Comparison of ENCODE assay signal across 15 mouse cellular contexts in the genomic region with DNA sequence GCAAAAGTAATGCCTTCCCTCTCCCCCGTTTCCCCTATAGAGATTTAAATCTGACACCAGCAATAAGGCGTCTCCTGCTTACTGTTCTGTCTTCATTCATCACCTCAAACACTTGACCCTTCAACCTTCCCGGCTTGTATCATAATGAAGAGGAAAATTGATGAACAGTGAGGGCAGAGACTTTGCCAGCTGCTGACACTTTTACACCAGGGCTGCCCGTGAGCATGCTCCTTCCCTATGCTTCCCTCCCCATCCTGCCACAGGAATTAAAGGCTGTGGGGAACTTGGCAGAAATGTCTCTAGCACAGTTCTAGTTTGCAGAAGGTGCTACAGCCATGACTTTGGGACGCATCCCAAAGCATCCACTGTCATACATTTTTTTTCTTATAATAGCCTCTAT.
A peak's percentile ranks its signal among the peaks of the same experiment; 100 is the strongest.
DNase-seq lines count a peak whose midpoint lies in the region; ATAC-seq and TF ChIP-seq lines count a peak whose summit lies in the region.
"Had no signal": no experiment of that assay in that cellular context is flagged by ENCODE, and none has a peak within 500 bp of the region (broad histone marks: within the 10 kb centered on the region; RNA-seq: fewer than 3 reads in every experiment).

No protein-coding gene starts in this region.

- no peaks in the 10 kb centered on the region for H3K79me2 ChIP-seq in myocyte (ENCODE audit: control insufficient read depth, insufficient read depth)

- H3K4me3 ChIP-seq in forebrain, embryonic 15.5 days: no peak overlapping the region
- H3K4me3 ChIP-seq in forebrain, embryonic 13.5 days: no peak overlapping the region
- no peak overlapping the region for H3K4me3 ChIP-seq in layer of hippocampus, adult 2 months
- no peak overlapping the region for H3K4me3 ChIP-seq in myocyte
- H3K4me3 ChIP-seq in intestine, postnatal 0 days (ENCODE audit: low read depth, low read length): no peak overlapping the region
- H3K4me3 ChIP-seq: embryonic facial prominence, embryonic 12.5 days; midbrain, embryonic 12.5 days had no signal

- no peak for ATAC-seq in forebrain, embryonic 15.5 days (replicated peaks)
- ATAC-seq in forebrain, embryonic 13.5 days: no peak
- ATAC-seq in intestine, postnatal 0 days: no peak
- ATAC-seq: lung, postnatal 0 days had no signal

- TF ChIP-seq POLR2A in myocyte (IDR thresholded peaks at IDR 0.05; ENCODE audit: insufficient read length, low read depth): no peak

- WGBS in forebrain, embryonic 15.5 days: 46% methylated on average over 5 of the region's 5 CpGs
- WGBS in forebrain, embryonic 13.5 days: 30% methylated on average over 5 of the region's 5 CpGs
- WGBS in intestine, postnatal 0 days: 36% methylated on average over 5 of the region's 5 CpGs

- no peaks in the 10 kb centered on the region for H3K36me3 ChIP-seq in forebrain, embryonic 15.5 days
- no peaks in the 10 kb centered on the region for H3K36me3 ChIP-seq in forebrain, embryonic 13.5 days (ENCODE audit: poor library complexity, severe bottlenecking)
- no peaks in the 10 kb centered on the region for H3K36me3 ChIP-seq in myocyte (ENCODE audit: control insufficient read depth, insufficient read depth)
- no peaks in the 10 kb centered on the region for H3K36me3 ChIP-seq in intestine, postnatal 0 days (ENCODE audit: control insufficient read depth, insufficient read depth)
- H3K36me3 ChIP-seq: embryonic facial prominence, embryonic 12.5 days; midbrain, embryonic 12.5 days had no signal

- peaks cover 25% of the 10 kb centered on the region for H3K4me1 ChIP-seq in forebrain, embryonic 15.5 days
- peaks cover 42% of the 10 kb centered on the region for H3K4me1 ChIP-seq in forebrain, embryonic 13.5 days
- no peaks in the 10 kb centered on the region for H3K4me1 ChIP-seq in intestine, postnatal 0 days (replicated peaks; ENCODE audit: control insufficient read depth, insufficient read depth, low read length)
- H3K4me1 ChIP-seq: embryonic facial prominence, embryonic 12.5 days had no signal

- H3K9ac ChIP-seq in forebrain, embryonic 15.5 days (replicated peaks): no peak overlapping the region
- no peak overlapping the region for H3K9ac ChIP-seq in forebrain, embryonic 13.5 days
- H3K9ac ChIP-seq in intestine, postnatal 0 days (ENCODE audit: low read depth, low read length): no peak overlapping the region
- H3K9ac ChIP-seq: embryonic facial prominence, embryonic 12.5 days; midbrain, embryonic 12.5 days had no signal

- no peak overlapping the region for H3K4me2 ChIP-seq in forebrain, embryonic 15.5 days (replicated peaks)
- no peak overlapping the region for H3K4me2 ChIP-seq in forebrain, embryonic 13.5 days
- H3K4me2 ChIP-seq in myocyte (ENCODE audit: low read depth): peak overlapping the region; percentile 60
- no peak overlapping the region for H3K4me2 ChIP-seq in intestine, postnatal 0 days (replicated peaks; ENCODE audit: low read depth)
- H3K4me2 ChIP-seq: embryonic facial prominence, embryonic 12.5 days; midbrain, embryonic 12.5 days had no signal

- no peak for DNase-seq in layer of hippocampus, adult 2 months (ENCODE audit: low spot score in 2 of 2)
- no peak for DNase-seq in layer of hippocampus, postnatal 14 days (ENCODE audit: low spot score in 2 of 2)
- DNase-seq in embryo, embryonic 10.5 days (ENCODE audit: low spot score): peak; percentile 61
- DNase-seq in cerebellum, postnatal 14 days: no peak
- DNase-seq: adrenal gland, postnatal 14 days; cerebellum, adult 11-12 months; right cerebral cortex, postnatal 14 days; thymus, adult 18-20 months had no signal

- no peaks in the 10 kb centered on the region for H3K9me3 ChIP-seq in forebrain, embryonic 15.5 days
- H3K9me3 ChIP-seq in forebrain, embryonic 13.5 days (replicated peaks): no peaks in the 10 kb centered on the region
- no peaks in the 10 kb centered on the region for H3K9me3 ChIP-seq in intestine, postnatal 0 days (ENCODE audit: control insufficient read depth)
- H3K9me3 ChIP-seq: embryonic facial prominence, embryonic 12.5 days; midbrain, embryonic 12.5 days had no signal

- H3K27ac ChIP-seq in forebrain, embryonic 15.5 days (replicated peaks): peak overlapping the region; percentile 37; the same call in 1 of the 2 replicates
- no peak overlapping the region for H3K27ac ChIP-seq in forebrain, embryonic 13.5 days
- H3K27ac ChIP-seq in layer of hippocampus, adult 2 months: peak overlapping the region; percentile 60
- H3K27ac ChIP-seq in intestine, postnatal 0 days (ENCODE audit: low read depth, low read length): no peak overlapping the region
- H3K27ac ChIP-seq: embryonic facial prominence, embryonic 12.5 days; midbrain, embryonic 12.5 days had no signal

- no peak for TF ChIP-seq CTCF in layer of hippocampus, adult 2 months (conservative IDR thresholded peaks at IDR 0.05)
- no peak for TF ChIP-seq CTCF in intestine, postnatal 0 days (IDR thresholded peaks at IDR 0.05; ENCODE audit: low read depth)

- no peaks in the 10 kb centered on the region for H3K27me3 ChIP-seq in forebrain, embryonic 15.5 days
- H3K27me3 ChIP-seq in forebrain, embryonic 13.5 days: no peaks in the 10 kb centered on the region
- H3K27me3 ChIP-seq in myocyte (ENCODE audit: control insufficient read depth, insufficient read depth, insufficient read length): no peaks in the 10 kb centered on the region
- H3K27me3 ChIP-seq in intestine, postnatal 0 days (replicated peaks; ENCODE audit: control insufficient read depth, insufficient read depth, low read length): no peaks in the 10 kb centered on the region
- H3K27me3 ChIP-seq: embryonic facial prominence, embryonic 12.5 days; midbrain, embryonic 12.5 days had no signal

- no peak overlapping the region for H3ac ChIP-seq in myocyte (ENCODE audit: control insufficient read depth, insufficient read length)

TF ChIP-seq in myocyte, 11 proteins besides CTCF, POLR2A, EP300 and RAD21:
- no peak for TF ChIP-seq E2F4 (IDR thresholded peaks at IDR 0.05; ENCODE audit: insufficient read depth)
TF ChIP-seq in myocyte: peak in this region for 0.

Comparison
In these comparisons a context has a peak if more than half of its experiments do, and no peak if none do; other contexts are left out.
1. H3K27ac ChIP-seq: peak in forebrain, embryonic 15.5 days (single experiment) and layer of hippocampus, adult 2 months (single experiment); none in forebrain, embryonic 13.5 days (single experiment) and intestine, postnatal 0 days (single experiment).